Mouse (Mus musculus): ENCODE results near the gene Gm49403.
"Not testable (repeated sequence)": the region's sequence is repeated elsewhere in the genome, so short reads cannot be mapped to it uniquely, and the experiment has no call there.

The Gm49403 gene

GRCm38 (mm10) chr19:8872266-8872840 lies 11.4 kb upstream of the Gm49403 start:
- DNase-seq: no peak

GRCm38 (mm10) chr19:8875031-8875430 lies 8.7 kb upstream of the Gm49403 start:
- DNase-seq: peak; percentile 88

- peak; percentile 99 for DNase-seq
Measured at GRCm38 (mm10) chr19:8880311-8881033, 3.3 kb upstream of the Gm49403 start, which contains the start of gene Uqcc3. Uqcc3 (minus strand) TSS chr19:8880923.

DNA sequence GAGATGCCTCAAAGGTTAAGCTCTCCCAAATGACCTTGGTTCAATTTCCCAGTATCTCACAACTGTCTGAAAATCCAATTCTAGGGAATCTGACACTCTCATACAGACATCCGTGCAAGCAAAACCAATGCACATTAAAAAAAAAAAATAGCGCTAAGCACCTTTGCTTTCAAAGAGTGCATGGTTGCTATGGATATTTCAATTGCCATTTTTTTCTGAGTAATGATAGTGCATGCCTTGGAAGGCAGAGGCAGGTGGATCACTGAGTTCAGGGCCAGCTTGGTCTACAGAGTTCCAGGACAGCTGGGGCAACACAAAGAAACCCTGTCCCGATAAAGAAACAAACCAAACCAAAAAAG lies 2.7 kb upstream of the Gm49403 start:
- DNase-seq: no peak

DNA sequence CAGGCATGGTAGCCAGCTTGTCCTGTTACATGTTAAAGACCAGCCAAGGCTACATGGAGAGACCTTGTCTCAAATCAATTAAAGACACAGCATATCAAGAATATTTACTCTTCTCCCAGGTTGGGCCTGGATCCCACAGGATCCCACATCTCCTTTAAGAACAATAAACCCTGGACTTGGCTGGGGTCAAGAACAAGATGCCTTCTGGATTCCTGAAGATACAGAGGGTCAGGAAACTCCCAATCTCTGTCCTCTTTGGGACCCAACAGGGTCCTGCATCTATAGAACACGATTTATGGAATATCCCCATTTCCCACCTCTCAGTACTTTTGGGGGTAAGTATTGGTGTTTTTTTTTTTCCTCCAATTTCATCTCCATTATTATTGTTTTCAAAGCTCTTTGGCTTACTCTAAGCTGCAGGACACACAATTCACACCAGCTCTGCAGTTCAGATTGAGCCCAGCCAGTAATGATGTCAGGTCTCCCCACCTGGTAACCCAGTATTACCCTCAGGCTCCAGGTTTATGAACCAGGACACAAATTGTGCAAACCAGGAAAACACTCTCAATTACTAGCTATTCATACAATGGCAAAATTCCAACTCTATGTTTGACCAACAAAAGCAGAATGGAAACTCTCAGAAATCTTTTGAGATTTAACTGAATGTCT lies 3.3 kb downstream of the Gm49403 start:
- DNase-seq: no peak

DNA sequence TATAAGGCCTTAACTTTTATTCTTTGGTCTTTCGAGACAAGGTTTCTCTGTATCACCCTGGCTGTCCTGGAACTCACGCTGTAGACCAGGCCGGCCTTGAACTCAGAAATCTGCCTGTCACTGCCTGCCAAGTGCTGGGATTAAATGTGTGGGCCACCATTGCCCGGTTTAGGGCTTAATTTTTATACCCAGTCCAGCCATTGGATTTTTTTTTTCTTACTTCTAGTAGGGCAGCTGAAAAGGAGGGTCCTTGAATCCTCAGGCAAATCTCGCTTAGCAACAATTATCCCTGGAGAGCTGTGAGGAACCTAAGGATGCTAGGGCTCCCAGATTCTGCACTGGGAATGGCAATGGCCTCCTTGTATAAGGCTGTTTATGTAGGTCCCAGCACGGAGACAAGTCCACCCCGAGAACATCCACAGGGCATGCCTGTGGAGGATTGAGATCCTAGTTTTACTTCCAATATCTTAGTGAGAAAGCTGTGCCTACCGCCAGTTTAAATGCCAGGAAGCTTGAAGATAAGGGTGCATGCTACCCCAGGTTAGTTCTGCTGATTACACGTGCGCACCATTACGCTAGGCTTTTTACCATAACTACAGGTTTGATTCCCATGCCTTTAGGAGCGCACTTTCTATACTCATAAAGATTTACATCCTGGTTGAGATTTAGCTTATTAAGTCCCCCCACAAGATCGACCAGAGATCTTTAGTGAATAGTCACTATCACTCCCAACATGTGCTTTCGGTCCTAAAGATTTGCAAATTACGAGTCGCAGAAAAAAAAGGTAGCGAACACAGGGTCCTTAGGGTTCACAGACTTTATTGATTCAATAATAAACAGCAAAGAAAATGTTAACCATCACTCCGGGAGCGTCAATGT lies 4.1 kb downstream of the Gm49403 start:
- no peak for DNase-seq

DNA sequence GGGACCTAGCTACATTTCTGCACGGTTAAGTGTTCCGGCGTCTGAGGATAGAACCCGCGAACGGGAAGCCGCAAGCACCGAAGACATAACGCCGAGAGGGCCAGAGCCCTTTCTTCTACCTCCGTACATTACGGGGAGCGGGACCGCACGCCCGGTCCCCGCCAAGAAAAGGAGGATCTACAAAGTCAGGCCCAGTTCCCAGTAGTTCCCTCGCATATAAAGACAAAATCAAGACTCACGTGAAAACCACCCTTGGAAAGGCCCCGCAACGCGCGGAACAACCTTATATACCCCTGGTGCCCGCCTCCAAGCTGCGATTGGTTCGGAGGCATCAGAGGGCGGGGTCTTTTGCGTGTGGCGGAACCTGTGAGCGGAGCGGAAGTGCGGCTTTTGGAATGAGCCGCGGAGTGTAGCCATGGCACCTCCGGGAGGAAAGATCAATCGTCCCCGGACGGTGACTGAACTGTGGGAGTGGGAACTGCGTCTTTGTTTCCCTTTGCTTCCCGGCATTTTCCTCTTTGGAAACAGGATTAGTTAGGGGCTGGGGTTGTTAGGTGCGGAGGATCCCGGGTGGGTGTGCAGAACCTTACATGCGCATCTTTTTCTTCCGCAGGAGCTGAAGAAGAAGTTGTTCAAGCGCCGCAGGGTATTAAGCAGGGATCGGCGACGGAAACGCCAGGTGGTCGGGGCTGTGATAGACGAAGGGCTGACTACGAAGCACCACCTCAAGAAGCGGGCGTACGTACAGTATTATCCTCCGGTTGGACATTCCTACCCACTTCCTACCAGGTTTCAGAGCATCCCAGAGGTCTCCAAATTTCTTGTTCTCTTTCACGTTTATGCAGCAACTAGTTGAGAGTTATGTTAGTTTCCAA lies 5.0 kb downstream of the Gm49403 start, which contains the start of the genes 1810009A15Rik and Gm49416:
Gene 1810009A15Rik, plus strand, starts transcription at position 343 of the 875 bp plus-strand sequence.
Gene Gm49416, plus strand, starts transcription at position 416 of the 875 bp plus-strand sequence.
- peak; percentile 100 for DNase-seq

DNA sequence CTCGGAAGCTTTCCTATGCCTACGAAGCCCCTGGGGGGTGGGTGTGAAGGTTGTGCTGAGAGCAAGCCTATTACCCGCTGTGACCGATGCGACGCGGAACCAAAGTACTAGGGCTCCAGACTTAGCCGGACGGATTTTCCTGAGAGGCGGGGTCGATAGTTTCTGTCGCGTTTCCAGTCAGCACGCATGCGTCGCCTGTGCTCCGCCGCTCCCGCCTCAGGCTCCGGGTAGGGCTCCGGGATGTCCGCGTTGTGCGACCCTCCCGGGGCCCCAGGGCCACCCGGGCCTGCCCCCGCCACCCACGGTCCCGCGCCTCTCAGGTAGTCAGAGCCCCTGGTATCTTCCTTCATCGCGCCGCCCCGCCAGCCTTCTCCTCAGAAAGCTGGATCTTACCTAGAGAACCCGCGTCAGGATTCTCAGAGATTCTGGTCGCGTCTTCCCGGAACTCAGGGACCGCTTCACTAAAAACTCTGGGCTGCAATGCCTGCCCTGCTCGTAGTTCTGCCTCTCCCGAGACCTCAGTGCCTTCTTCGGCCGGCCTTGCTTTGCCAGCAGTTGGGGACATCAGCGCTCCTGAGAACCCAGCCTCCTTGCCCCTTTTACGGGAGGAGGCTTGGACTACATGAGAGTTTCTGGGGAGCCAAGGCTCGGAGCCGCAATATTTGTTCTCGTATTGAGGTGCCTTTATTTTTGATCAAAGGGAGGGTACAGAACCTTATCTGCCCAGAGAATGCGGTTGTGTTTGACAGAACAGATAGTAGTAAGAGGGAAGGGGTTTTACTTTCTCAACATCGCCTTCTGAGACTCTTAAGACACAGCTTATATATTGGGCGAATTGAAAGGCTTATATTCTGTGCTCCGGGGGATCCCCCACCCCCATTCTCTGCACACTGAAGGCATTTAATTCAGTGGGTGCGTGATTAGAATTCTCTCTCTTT lies 9.4 kb downstream of the Gm49403 start, which contains the start of gene Ints5:
Gene Ints5, plus strand, starts transcription at position 177 of the 938 bp plus-strand sequence.
- DNase-seq: peak; percentile 98

DNA sequence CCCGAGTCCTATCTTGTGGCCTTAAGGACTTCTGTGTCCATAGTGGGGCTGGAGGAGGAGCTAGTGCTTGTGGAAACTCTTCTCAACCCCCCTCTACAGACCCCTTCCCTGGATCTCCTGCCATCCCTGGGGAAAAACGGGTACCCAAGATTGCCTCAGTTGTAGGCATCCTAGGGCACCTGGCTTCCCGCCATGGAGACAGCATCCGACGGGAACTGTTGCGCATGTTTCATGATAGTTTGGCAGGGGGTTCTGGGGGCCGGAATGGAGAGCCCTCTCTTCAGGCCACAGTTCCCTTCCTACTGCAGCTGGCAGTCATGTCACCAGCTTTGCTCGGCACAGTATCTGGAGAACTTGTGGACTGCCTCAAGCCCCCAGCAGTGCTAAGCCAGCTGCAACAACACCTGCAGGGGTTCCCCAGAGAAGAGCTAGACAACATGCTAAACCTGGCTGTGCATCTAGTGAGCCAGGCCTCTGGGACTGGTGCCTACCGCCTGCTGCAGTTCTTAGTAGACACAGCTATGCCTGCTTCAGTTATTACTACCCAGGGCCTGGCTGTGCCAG lies 11.7 kb downstream of the Gm49403 start:
- DNase-seq: peak; percentile 88

DNA sequence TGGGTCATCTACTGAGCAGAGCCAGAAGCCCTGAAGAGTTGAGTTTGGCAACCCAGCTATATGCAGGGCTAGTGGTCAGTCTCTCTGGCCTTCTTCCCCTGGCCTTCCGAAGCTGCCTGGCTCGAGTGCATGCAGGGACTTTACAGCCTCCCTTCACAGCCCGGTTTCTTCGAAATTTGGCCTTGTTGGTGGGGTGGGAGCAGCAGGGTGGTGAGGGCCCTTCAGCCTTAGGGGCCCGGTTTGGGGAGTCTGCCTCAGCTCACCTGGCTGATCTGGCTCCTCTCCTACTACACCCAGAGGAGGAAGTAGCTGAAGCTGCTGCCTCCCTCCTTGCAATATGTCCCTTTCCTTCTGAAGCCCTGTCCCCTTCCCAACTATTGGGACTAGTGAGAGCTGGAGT lies 12.5 kb downstream of the Gm49403 start:
- DNase-seq: peak; percentile 89

GRCm38 (mm10) chr19:8897211-8897864 lies 13.6 kb downstream of the Gm49403 start:
- not testable (repeated sequence) for DNase-seq

- DNase-seq: peak; percentile 100
Measured at GRCm38 (mm10) chr19:8897865-8898495, 14.2 kb downstream of the Gm49403 start, which contains the start of gene Ganab. Ganab (plus strand) TSS chr19:8898071.

DNA sequence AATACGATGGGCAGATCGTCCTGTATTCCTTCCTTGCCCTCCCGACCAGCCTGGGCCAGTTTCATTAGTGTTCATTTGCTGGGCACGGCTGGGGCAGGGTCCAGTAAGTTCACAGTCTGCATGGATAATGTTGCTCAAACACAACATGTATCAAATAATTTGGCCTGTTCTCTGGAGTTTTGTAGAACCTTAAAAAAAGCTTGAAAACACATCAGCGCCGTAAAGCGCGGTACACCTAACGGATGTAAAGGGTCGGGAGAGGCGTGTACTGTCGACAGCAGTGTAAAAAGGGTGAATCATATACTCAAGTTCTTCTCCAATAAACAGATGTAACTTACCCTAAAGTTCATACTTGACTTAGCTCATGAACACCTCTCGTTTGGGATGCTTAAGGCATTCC lies 14.8 kb downstream of the Gm49403 start:
- no peak for DNase-seq

DNA sequence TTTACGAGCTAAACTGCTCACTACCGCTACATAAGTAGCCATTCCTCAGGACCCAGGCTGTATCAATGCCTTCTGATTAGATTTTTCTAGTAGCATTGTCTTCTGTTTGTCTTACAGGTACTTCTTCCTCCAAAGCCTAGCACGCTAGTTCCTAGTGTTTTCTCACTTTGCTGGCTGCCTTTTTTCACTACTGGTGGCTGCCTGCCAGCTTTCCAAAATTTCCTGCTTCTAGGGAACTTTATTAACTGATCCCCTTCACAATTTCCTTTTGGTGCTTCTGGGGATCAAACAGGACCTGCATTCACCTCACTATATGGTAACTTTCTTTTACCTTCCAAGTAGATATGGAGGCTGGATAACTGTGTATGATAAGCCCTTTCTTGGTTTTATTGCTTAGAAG lies 15.3 kb downstream of the Gm49403 start:
- DNase-seq: no peak

DNA sequence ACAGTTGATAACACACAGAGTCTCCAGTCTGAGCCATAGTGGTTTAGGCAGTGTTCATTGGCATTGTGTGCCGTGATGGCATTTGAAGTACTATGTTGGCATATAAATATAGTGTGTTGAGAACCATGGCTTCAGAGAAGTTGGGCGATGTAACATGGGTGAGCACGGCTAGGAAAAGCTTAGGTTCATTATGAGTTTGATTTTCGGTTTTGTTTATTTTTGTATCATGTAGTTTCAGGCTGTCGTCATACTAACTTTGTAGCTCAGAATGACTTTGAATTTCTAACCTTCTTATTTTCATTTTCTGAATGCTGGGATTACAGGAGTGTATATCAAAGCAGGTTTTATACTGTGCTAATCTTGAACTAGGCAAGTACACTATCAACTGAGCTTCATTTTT lies 19.7 kb downstream of the Gm49403 start:
- no peak for DNase-seq

DNA sequence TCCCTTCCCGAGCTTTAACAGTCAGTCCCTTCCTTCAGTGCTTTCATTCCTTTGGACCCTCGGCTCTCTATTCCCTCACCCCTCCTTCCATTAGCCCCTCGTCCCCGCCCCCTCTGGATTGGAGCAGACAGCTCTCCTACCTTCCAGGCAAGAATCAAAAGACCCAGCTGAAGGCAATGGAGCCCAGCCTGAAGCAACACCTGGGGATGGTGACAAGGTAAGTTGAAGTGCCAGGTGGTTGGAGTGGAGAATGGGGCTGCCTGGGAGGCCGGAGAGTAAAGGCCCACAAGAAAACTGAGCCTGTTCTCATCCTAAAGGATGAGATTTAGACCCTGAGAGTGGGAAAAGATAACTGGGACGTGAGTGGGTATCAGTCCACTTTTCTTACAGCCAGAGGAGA lies 24.8 kb downstream of the Gm49403 start:
- DNase-seq: peak; percentile 86

DNA sequence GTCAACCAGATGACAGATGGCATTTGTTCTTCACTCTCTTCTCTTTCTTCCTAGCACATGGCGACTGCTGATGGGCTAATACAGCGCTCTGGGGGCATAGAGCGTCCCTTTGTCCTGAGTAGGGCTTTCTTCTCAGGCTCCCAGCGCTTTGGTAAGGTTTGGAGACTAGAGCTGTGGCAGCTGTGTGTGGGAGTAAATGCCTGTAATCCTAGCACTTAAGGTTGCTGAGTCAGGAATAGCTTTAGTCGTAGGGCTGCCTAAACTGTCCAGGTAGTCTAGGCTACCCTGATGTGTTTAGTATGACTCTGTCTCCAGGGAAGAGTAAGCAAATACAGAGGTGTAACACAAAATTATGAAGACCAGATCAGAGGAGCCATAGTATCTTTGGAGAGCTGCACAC lies 28.1 kb downstream of the Gm49403 start:
- no peak for DNase-seq

DNA sequence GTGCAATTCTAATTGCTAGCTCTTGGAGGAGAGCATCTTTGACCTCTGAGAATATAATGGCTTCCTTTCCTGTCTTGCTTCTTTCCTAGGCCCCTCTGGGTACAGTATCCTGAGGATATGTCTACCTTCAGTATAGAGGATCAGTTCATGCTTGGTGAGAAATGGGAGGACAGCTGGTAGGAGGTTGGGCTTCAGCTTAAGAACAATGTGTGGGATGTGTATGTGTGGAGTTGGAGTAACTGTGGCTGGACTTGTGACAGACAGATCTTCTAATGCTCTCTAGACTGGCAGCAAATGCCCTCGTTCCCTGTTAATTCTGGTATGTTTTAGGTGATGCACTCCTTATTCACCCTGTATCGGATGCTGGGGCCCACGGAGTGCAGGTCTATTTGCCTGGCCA lies 30.5 kb downstream of the Gm49403 start:
- peak; percentile 77 for DNase-seq

GRCm38 (mm10) chr19:8919000-8919399 lies 35.3 kb downstream of the Gm49403 start:
- DNase-seq: no peak

All from heart, adult 11 months (tissue).